Mouse (Mus musculus) megakaryocyte, embryonic 14.5 days (primary cell): Measurements from ENCODE around the gene Mier2. TPM values are rescaled to one million over a fixed set of nuclear protein-coding genes. Genes with fewer than 3 reads are reported as not detected.

ENCODE experiments used
- H3K27me3 ChIP-seq: replicated peaks from 2 replicates; pipeline ENCODE3; 2012; ENCODE audit warnings: inconsistent platforms
- H3K36me3 ChIP-seq: replicated peaks from 2 replicates; pipeline ENCODE3; 2012; ENCODE audit warnings: low read length, inconsistent platforms, mixed read lengths
- H3K4me1 ChIP-seq: 2 replicates; pipeline ENCODE4 v1.6.1; 2012; ENCODE audit warnings: inconsistent platforms
- H3K4me3 ChIP-seq: replicated peaks from 2 replicates; pipeline ENCODE3; 2012; ENCODE audit warnings: moderate library complexity, mild to moderate bottlenecking, inconsistent platforms
- H3K9me3 ChIP-seq: 2 replicates; pipeline ENCODE4 v1.6.1; 2012; ENCODE audit warnings: inconsistent platforms
- FLI1 ChIP-seq: IDR thresholded peaks from 2 replicates; pipeline ENCODE4 v1.6.1; 2012; ENCODE audit warnings: low read length, inconsistent platforms, mixed read lengths
- GATA1 ChIP-seq: IDR thresholded peaks from 3 replicates; pipeline ENCODE4 v1.6.1; 2012; ENCODE audit warnings: mixed read lengths, low read length, inconsistent platforms, borderline replicate concordance
- polyA plus RNA-seq: library from polyadenylated mRNA; stranded (reverse); fragments of >175 nt; gene quantifications from 2 replicates; pipeline ENCODE4 v1.2.3, GENCODE M21; 2012; ENCODE audit warnings: low replicate concordance; ENCODE audit not compliant: insufficient read depth

The Mier2 gene
- polyA plus RNA-seq, 1 experiment, result 32.9 TPM

DNA sequence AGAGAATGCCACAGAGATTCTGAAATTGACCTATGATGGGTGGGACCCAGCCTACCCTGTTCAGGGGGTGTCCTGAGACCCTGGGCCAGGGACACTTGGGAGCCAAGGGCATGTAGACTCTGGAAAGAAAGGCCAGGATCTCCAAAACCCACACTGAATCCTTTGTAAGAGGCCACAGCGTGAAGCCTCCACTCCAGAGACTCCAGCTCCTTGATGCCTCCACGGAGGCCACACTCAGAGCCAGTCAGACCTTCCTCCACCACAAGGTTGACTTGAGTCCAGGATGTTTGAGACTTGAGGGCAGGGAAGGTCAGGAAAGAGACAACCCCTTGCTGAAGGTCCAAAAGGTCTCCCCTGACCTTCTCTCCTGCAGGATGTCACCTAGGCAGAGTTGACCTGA lies 20.6 kb downstream of the Mier2 start:
- TF ChIP-seq GATA1 (no peak), FLI1 (no peak)
- peaks cover 64% of the 10 kb centered on the region for H3K27me3 ChIP-seq
- no peaks in the 10 kb centered on the region; the same call in 1 of the 2 replicates for H3K9me3 ChIP-seq
- H3K4me1 ChIP-seq, result peaks cover 67% of the 10 kb centered on the region
- H3K36me3 ChIP-seq, result peaks cover 2% of the 10 kb centered on the region
- H3K4me3 ChIP-seq, result no peak overlapping the region

DNA sequence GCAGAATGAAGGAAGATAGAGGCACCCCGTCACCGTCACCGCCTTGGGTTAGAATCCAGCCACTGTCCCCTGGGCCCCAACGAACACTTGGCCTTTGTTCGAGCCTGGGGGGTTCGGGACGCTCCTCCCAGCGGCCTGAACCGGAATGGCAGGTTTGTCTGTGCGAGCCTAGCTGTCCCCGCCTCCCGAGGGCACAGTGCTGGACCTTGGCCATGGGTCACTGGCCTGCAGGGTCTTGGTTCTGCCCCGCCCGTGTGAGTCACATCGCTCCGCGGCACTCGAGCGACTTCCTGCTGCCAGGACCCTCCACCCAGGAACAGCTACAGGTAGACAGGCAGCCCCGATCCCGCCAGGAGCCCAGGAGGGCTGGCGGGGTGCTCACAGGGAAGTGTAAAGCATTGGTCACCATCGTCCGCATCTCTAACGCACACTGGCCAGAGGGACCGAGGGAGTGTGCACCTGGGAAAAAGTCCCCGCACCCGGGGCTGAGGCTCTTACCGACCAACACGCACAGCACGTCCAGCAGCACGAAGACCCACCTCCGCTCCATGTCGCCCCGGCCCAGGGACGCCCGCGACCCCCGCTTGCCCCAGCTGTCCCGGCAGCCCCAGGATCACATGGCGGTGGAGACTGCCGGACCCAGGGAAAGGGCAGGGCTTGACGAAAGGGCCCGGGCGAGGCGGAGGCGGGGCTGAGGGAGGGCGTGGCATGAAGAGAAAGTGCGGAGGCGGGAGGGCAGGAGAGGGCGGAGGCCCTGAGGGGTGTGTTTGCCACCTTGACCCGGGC lies 21.7 kb downstream of the Mier2 start, which contains the start of gene Plpp2:
Plpp2 (minus strand) TSS at position 671 of the 786 bp plus-strand sequence.
- peaks cover 4% of the 10 kb centered on the region for H3K36me3 ChIP-seq
- TF ChIP-seq GATA1 (no peak), FLI1 (no peak)
- peak within 1 kb of the TSS; percentile 92 for H3K4me3 ChIP-seq
- peaks cover 61% of the 10 kb centered on the region for H3K4me1 ChIP-seq
- no peaks in the 10 kb centered on the region; the same call in 1 of the 2 replicates for H3K9me3 ChIP-seq
- H3K27me3 ChIP-seq, result peaks cover 64% of the 10 kb centered on the region

DNA sequence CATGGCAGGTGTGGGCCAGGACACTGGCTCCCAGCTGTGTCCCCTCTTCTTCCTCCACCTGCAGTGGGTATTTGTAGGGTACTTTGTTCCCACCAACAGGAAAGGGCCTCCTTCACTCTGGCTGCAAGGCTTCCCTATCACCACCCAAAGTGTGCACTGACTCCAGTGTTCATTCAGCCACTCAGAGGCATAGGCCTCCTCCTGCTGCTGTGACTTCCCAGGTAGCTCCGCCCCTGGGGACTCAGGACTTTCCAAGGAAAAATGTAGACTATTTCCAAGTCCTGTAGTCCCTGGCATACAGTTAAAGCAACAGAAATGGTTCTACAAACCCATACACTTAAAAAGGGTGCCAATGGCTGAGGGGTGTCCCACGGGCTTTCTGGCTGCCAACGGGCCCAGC lies 22.3 kb downstream of the Mier2 start:
- Histone ChIP-seq H3K4me3 (peak overlapping the region; percentile 92), H3K4me1 (peaks cover 58% of the 10 kb centered on the region), H3K9me3 (no peaks in the 10 kb centered on the region; the same call in 1 of the 2 replicates), H3K36me3 (peaks cover 5% of the 10 kb centered on the region), H3K27me3 (peaks cover 64% of the 10 kb centered on the region)
- TF ChIP-seq FLI1, result no peak
- TF ChIP-seq GATA1, result no peak

DNA sequence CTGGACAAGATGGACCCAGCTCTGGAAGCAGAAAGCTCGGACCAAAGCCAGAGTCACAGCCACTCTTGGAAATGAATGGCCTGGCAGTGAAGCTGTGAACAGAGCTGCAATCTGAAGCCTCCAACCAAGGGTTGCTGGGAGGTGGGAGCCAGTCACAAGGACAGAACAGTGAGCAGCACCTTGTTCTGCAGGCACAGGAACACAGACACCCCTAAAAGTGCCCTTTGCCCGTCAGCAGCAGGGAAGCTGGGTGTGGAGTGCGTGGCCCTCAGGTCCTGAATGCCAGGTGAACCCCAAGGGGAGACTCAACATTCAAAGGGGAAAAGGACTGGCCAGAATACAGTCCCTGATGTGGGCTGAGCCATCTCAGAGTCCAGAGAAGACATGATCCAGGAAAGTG lies 23.4 kb downstream of the Mier2 start:
- no peak overlapping the region for H3K4me3 ChIP-seq
- H3K9me3 ChIP-seq, result no peaks in the 10 kb centered on the region; the same call in 1 of the 2 replicates
- peaks cover 57% of the 10 kb centered on the region for H3K27me3 ChIP-seq
- H3K36me3 ChIP-seq, result peaks cover 14% of the 10 kb centered on the region
- peaks cover 58% of the 10 kb centered on the region for H3K4me1 ChIP-seq
- no peak for TF ChIP-seq FLI1
- TF ChIP-seq GATA1, result no peak

DNA sequence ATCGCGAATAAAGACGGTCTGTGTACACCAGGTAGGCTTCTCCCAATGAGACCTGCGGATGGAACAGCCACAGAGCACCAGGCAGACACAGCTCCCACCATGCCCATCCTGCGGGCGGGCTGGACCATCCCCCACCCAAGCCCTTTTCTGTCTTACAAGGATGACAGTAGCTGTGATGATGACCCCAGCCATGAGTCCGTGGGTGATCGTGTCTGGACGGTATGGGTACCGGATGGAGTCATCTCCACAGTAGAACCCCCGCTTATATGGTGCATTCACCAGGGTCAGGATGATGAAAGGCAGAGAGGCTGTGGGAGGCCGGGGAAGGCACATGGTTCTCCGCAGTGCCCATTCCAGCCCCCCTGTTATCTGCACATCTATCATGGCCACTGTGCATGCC lies 24.3 kb downstream of the Mier2 start:
- peaks cover 15% of the 10 kb centered on the region for H3K36me3 ChIP-seq
- TF ChIP-seq FLI1, result no peak
- H3K4me1 ChIP-seq, result peaks cover 58% of the 10 kb centered on the region

DNA sequence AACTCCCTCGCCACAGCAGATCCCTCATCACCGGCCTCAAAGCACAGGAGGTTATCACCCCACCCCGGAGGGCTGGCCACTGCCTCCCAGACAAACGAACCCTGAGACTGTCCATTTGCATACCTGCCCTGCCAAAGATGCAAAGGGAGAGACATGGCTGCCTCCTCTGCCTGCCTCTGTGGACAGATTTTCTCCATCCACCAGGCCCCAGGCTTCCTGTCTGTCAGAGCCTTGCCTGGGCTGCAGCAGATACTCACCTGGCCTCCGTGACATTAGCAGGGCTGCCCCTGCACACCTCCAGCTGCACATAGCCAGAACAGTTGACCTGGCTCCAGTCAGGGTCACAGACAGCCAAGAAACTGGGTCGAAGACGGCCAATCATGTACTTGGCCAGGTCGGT lies 24.8 kb downstream of the Mier2 start:
- Histone ChIP-seq H3K9me3 (no peaks in the 10 kb centered on the region; the same call in 1 of the 2 replicates), H3K4me1 (peaks cover 54% of the 10 kb centered on the region), H3K27me3 (peaks cover 43% of the 10 kb centered on the region), H3K36me3 (peaks cover 15% of the 10 kb centered on the region), H3K4me3 (no peak overlapping the region)
- TF ChIP-seq FLI1 (no peak), GATA1 (no peak)

More for the DNA sequence above, 24.3 kb downstream of the Mier2 start:
- H3K4me3 ChIP-seq, result no peak overlapping the region
- no peaks in the 10 kb centered on the region; the same call in 1 of the 2 replicates for H3K9me3 ChIP-seq
- H3K27me3 ChIP-seq, result peaks cover 48% of the 10 kb centered on the region

DNA sequence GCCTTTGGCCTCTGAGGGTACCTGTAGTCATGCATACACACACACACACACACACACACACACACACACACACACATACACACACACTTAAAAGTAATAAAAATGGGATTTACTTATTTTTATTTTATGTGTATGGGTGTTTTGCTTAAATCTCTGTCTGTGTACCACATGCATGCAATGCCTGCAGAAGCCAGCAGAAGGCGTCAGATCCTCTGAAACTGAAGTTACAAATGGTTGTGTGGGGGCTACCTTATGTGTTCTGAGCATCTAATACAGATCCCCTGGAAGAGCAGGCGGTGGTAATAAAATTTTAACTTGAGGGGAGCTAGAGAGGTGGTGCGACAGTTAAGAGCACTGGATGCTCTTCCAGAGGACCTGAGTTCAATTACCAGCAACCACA lies 26.9 kb downstream of the Mier2 start:
- peaks cover 32% of the 10 kb centered on the region for H3K4me1 ChIP-seq
- TF ChIP-seq GATA1 (no peak), FLI1 (no peak)
- H3K4me3 ChIP-seq, result no peak overlapping the region
- H3K27me3 ChIP-seq, result peaks cover 22% of the 10 kb centered on the region
- H3K9me3 ChIP-seq, result no peaks in the 10 kb centered on the region; the same call in 1 of the 2 replicates
- peaks cover 15% of the 10 kb centered on the region for H3K36me3 ChIP-seq

DNA sequence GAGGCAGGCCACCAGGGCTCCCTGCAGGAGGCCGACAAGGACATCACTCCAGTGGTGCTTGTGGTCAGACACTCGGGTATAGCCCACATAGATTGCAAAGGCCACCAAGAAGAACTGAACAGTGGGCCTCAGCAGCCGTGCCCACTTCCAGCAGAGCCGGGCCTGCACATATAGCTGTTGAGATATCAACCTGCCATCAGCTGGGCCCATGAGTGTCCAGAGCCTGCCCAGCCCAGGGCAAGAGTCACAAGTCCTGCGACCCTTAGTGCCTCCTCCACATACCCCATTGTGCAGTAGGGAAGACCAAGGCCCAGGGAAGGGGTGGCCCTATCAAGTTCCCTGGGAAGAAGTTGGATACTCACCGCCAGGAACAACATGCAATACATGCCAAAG lies 27.6 kb downstream of the Mier2 start:
- peaks cover 26% of the 10 kb centered on the region for H3K4me1 ChIP-seq
- no peak overlapping the region for H3K4me3 ChIP-seq
- TF ChIP-seq FLI1 (no peak), GATA1 (no peak)
- H3K27me3 ChIP-seq, result peaks cover 16% of the 10 kb centered on the region
- H3K36me3 ChIP-seq, result peaks cover 15% of the 10 kb centered on the region
- H3K9me3 ChIP-seq, result no peaks in the 10 kb centered on the region; the same call in 1 of the 2 replicates

DNA sequence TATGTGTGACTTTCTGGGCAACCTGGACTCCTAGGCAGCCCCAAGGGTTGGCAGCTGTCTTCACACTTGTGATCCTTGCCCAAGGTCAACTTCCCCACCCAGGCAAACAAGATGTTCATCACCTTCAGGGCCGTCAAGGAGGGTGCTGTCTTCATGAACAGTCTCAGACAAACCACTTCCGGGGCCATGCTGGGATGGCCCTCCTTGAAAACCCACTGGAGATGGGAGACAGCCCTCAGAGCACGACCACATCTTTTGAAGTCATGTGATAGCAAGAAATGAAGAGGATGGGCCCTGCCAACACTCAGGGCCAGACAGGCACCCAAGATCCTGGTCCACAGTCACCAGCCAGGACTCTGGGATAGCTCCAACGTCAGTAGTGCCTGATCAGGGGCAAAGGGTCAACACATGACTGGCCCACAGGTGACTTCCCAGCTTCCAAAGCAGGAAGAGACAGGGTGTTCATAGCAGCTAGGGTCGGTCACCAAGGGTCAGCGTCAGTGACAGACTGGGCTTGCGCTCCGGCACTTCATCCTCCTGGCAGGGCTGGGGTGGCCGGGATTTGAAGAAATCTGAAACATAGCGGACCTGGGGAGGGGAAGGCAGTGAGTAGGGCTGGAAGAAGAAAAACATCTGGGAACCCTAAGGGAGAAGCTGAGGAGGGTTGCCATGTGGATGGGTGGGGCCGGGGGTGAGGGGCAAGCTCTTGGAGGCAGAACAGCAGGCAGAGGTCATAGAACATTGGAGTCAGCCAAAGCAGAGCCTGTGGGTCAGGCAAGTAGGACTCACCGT lies 28.1 kb downstream of the Mier2 start:
- H3K4me1 ChIP-seq, result peaks cover 24% of the 10 kb centered on the region

More for the DNA sequence above, 28.1 kb downstream of the Mier2 start:
- TF ChIP-seq FLI1, result no peak
- TF ChIP-seq GATA1, result no peak
- Histone ChIP-seq H3K27me3 (peaks cover 13% of the 10 kb centered on the region), H3K4me3 (no peak overlapping the region), H3K9me3 (no peaks in the 10 kb centered on the region; the same call in 1 of the 2 replicates), H3K36me3 (peaks cover 15% of the 10 kb centered on the region)
